Mouse (Mus musculus) stomach, postnatal 0 days (tissue): Measurements from ENCODE around the gene Soga3.

Experiments used
- CTCF ChIP-seq: IDR thresholded peaks from 2 replicates; pipeline ENCODE4 v1.5.1; 2016; ENCODE audit warnings: antibody characterized with exemption, low read depth, mild to moderate bottlenecking, moderate library complexity
- EP300 ChIP-seq: optimal IDR thresholded peaks from 2 replicates; pipeline ENCODE3; 2016; ENCODE audit warnings: antibody characterized with exemption

GRCm38 (mm10) chr10:29216957-29217356 lies 73.3 kb downstream of the Soga3 start:
- TF ChIP-seq CTCF (no peak), EP300 (no peak)
